Mouse (Mus musculus) CH12.LX (cell line): ENCODE data around the gene Fat3. TPM values are rescaled to one million over a fixed set of nuclear protein-coding genes. Genes with fewer than 3 reads are reported as not detected.

Source experiments
- DNase-seq: peaks from one replicate; pipeline ENCODE4 v3.0.0-alpha.2; 2013; ENCODE audit errors: extremely low read depth
- H3K27ac ChIP-seq: 2 replicates; pipeline ENCODE4 v1.5.1; 2012; ENCODE audit warnings: low read depth, mild to moderate bottlenecking, control low read depth, moderate library complexity; ENCODE audit not compliant: insufficient read depth
- H3K27me3 ChIP-seq: replicated peaks from 2 replicates; pipeline ENCODE3; 2012; ENCODE audit warnings: inconsistent platforms
- H3K36me3 ChIP-seq, 2 experiments: replicated peaks in 1 of 2; 2 replicates each; pipeline versions ENCODE3 to v1.6.1; 2012; ENCODE audit warnings: inconsistent platforms in 1 of 2, low read length in 1 of 2, mild to moderate bottlenecking in 1 of 2, mixed read lengths in 1 of 2, moderate library complexity in 1 of 2; ENCODE audit not compliant: control insufficient read depth in 1 of 2, insufficient read depth in 1 of 2
- H3K4me1 ChIP-seq, 2 experiments: 2 replicates each; pipeline ENCODE4 v1.6.1; 2012; ENCODE audit warnings: inconsistent platforms in 1 of 2, moderate library complexity in 1 of 2; ENCODE audit not compliant: insufficient read depth in 2 of 2, control insufficient read depth in 1 of 2
- H3K4me2 ChIP-seq: 2 replicates; pipeline ENCODE4 v1.6.1; 2012; ENCODE audit warnings: low read depth, mild to moderate bottlenecking, control low read depth; ENCODE audit not compliant: poor library complexity, insufficient read depth, severe bottlenecking
- H3K4me3 ChIP-seq, 3 experiments: fragments of 150-350 bp in 1 of 3; sonication (generic) in 1 of 3; replicated peaks in 1 of 3; 2 replicates each; pipeline versions ENCODE3 to v1.5.1; 2011 to 2012; ENCODE audit warnings: low read depth in 2 of 3, low read length in 2 of 3, mild to moderate bottlenecking in 2 of 3, moderate library complexity in 2 of 3, control low read depth in 1 of 3, improper control_type of control experiment in 1 of 3, inconsistent platforms in 1 of 3, mixed read lengths in 1 of 3; ENCODE audit not compliant: poor library complexity in 1 of 3
- H3K79me2 ChIP-seq: replicated peaks from 2 replicates; pipeline ENCODE4 v1.6.1; 2012; ENCODE audit warnings: mild to moderate bottlenecking, moderate library complexity; ENCODE audit not compliant: control insufficient read depth, poor library complexity, insufficient read depth, severe bottlenecking; ENCODE audit errors: extremely low read depth
- H3K9ac ChIP-seq: 2 replicates; pipeline ENCODE4 v1.6.1; 2012; ENCODE audit warnings: low read depth, mild to moderate bottlenecking, control low read depth, moderate library complexity; ENCODE audit not compliant: insufficient read depth
- H3K9me3 ChIP-seq: replicated peaks from 2 replicates; pipeline ENCODE3; 2012; ENCODE audit warnings: low read length, inconsistent platforms, mixed read lengths
- CHD1 ChIP-seq: IDR thresholded peaks from 2 replicates; pipeline ENCODE4 v1.6.1; 2012; ENCODE audit warnings: low read depth, low read length, improper control_type of control experiment, inconsistent platforms
- E2F4 ChIP-seq: IDR thresholded peaks from 2 replicates; pipeline ENCODE4 v1.6.1; 2011; ENCODE audit warnings: low read depth, low read length, improper control_type of control experiment; ENCODE audit not compliant: insufficient replicate concordance
- ELF1 ChIP-seq: IDR thresholded peaks from 2 replicates; pipeline ENCODE4 v1.6.1; 2014; ENCODE audit warnings: low read depth, mild to moderate bottlenecking, inconsistent platforms, low read length, improper control_type of control experiment
- ETS1 ChIP-seq: conservative IDR thresholded peaks from 2 replicates; pipeline ENCODE4 v1.6.1; 2012; ENCODE audit warnings: low read depth, mild to moderate bottlenecking, inconsistent platforms, low read length, improper control_type of control experiment, moderate library complexity
- GABPA ChIP-seq: IDR thresholded peaks from 2 replicates; pipeline ENCODE4 v1.6.1; 2012; ENCODE audit warnings: low read depth, low read length, improper control_type of control experiment, inconsistent platforms; ENCODE audit not compliant: insufficient replicate concordance
- IRF4 ChIP-seq: IDR thresholded peaks from 2 replicates; pipeline ENCODE4 v1.6.1; 2014; ENCODE audit warnings: low read depth, mild to moderate bottlenecking, inconsistent platforms, low read length, improper control_type of control experiment
- JUN ChIP-seq: IDR thresholded peaks from 2 replicates; pipeline ENCODE4 v1.6.1; 2011; ENCODE audit warnings: low read depth, mild to moderate bottlenecking, low read length, improper control_type of control experiment, moderate library complexity; ENCODE audit not compliant: insufficient read depth
- JUND ChIP-seq: conservative IDR thresholded peaks from 2 replicates; pipeline ENCODE4 v1.6.1; 2011; ENCODE audit warnings: low read depth, low read length, improper control_type of control experiment
- MAX ChIP-seq: IDR thresholded peaks from 2 replicates; pipeline ENCODE4 v1.6.1; 2011; ENCODE audit warnings: low read length, improper control_type of control experiment
- MAZ ChIP-seq: IDR thresholded peaks from 2 replicates; pipeline ENCODE4 v1.6.1; 2012; ENCODE audit warnings: low read depth, mild to moderate bottlenecking, inconsistent platforms, low read length, improper control_type of control experiment, moderate library complexity
- MEF2A ChIP-seq: IDR thresholded peaks from 2 replicates; pipeline ENCODE4 v1.6.1; 2014; ENCODE audit warnings: low read depth, mild to moderate bottlenecking, inconsistent platforms, low read length, improper control_type of control experiment, borderline replicate concordance
- MXI1 ChIP-seq: IDR thresholded peaks from 2 replicates; pipeline ENCODE4 v1.6.1; 2011; ENCODE audit warnings: mild to moderate bottlenecking, low read depth, low read length, improper control_type of control experiment
- MYC ChIP-seq: IDR thresholded peaks from 2 replicates; pipeline ENCODE4 v1.6.1; 2011; ENCODE audit warnings: low read depth, mild to moderate bottlenecking, improper control_type of control experiment, low read length
- PAX5 ChIP-seq: IDR thresholded peaks from 2 replicates; pipeline ENCODE4 v1.6.1; 2012; ENCODE audit warnings: low read length, inconsistent platforms, mixed read lengths
- POLR2AphosphoS2 ChIP-seq: IDR thresholded peaks from 2 replicates; pipeline ENCODE4 v1.6.1; 2011; ENCODE audit warnings: low read depth, low read length, improper control_type of control experiment
- TBP ChIP-seq: conservative IDR thresholded peaks from 2 replicates; pipeline ENCODE4 v1.6.1; 2011; ENCODE audit warnings: low read depth, low read length, improper control_type of control experiment
- TCF12 ChIP-seq: IDR thresholded peaks from 2 replicates; pipeline ENCODE4 v1.6.1; 2014; ENCODE audit warnings: low read depth, mild to moderate bottlenecking, inconsistent platforms, low read length, improper control_type of control experiment
- UBTF ChIP-seq: IDR thresholded peaks from 2 replicates; pipeline ENCODE4 v1.6.1; 2012; ENCODE audit warnings: low read depth, mild to moderate bottlenecking, inconsistent platforms, low read length, improper control_type of control experiment, moderate library complexity
- USF1 ChIP-seq: IDR thresholded peaks from 2 replicates; pipeline ENCODE4 v1.6.1; 2014; ENCODE audit warnings: low read depth, mild to moderate bottlenecking, inconsistent platforms, low read length, improper control_type of control experiment
- USF2 ChIP-seq: conservative IDR thresholded peaks from 2 replicates; pipeline ENCODE4 v1.6.1; 2011; ENCODE audit warnings: low read depth, low read length, improper control_type of control experiment
- ZC3H11A ChIP-seq: IDR thresholded peaks from 2 replicates; pipeline ENCODE4 v1.6.1; 2012; ENCODE audit warnings: low read depth, mild to moderate bottlenecking, inconsistent platforms, low read length, improper control_type of control experiment
- ZKSCAN1 ChIP-seq: IDR thresholded peaks from 2 replicates; pipeline ENCODE4 v1.6.1; 2012; ENCODE audit warnings: low read depth, inconsistent platforms, low read length, improper control_type of control experiment, borderline replicate concordance
- dilution Hi-C: fragments of 300-500 bp; cut with MboI; formaldehyde crosslinking; loops from 2 replicates; pipeline ENCODE4 v1.14.3; 2020; ENCODE audit warnings: low sequenced_read_pairs; ENCODE audit not compliant: extremely low pct_unique_long_range_greater_than_20kb, extremely low pct_ligation_motif_present
- in situ Hi-C: fragments of 300-500 bp; cut with MboI; formaldehyde crosslinking; loops from 3 replicates; pipeline ENCODE4 v1.14.3; 2019; ENCODE audit warnings: low sequenced_read_pairs, low pct_ligation_motif_present, low pct_unique_long_range_greater_than_20kb, mixed read lengths
- polyA plus RNA-seq: library from polyadenylated mRNA; unstranded; fragments of >175 nt; gene quantifications from 2 replicates; pipeline ENCODE4 v1.2.1, GENCODE M21; 2012; ENCODE audit warnings: low read depth; ENCODE audit not compliant: insufficient read length
- total RNA-seq, 2 experiments: library from RNA; depleted of rRNA; stranded (reverse); fragments of 300-350 nt in 1 of 2; fragments of >200 nt in 1 of 2; gene quantifications; 2 replicates each; pipeline ENCODE4 v1.2.3; 2012 to 2014

The Fat3 gene
- total and polyA plus RNA-seq, 3 experiments = 0.03 to 0.07 TPM; not detected in 1

DNA sequence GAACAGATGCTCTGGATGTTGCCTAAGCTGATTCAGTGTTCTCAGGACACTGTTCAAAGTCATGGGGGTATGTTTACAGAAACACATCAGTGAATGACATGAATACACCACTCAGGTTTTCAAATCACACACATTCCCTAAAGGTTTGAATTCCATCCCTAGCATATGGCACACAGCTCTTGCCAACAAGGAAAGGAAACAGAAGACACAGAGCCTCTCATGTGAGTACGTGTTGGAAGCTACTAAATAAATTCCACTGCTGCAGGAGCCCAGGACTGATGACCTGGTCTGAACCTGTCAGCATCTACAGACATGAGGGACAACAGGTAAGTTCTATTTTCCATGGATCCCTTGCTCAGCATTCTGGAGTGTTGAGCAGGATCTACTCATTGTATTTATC lies 528.9 kb downstream of the Fat3 start:
- Histone ChIP-seq H3K36me3 (no peaks in the 10 kb centered on the region), H3K9ac (no peak overlapping the region), H3K4me2 (no peak overlapping the region), H3K27me3 (no peaks in the 10 kb centered on the region), H3K9me3 (no peaks in the 10 kb centered on the region), H3K27ac (no peak overlapping the region), H3K4me3 (no peak overlapping the region), H3K79me2 (no peaks in the 10 kb centered on the region), H3K4me1 (peaks cover 0 to 17% of the 10 kb centered on the region in 2 experiments; a peak in 2 of 4 replicates)
- no peak for DNase-seq
- dilution Hi-C loops (no loop called here), in situ Hi-C loops (no loop called here)
- TF ChIP-seq ZC3H11A (no peak), ZKSCAN1 (no peak), IRF4 (no peak), CHD1 (no peak), MEF2A (no peak), ETS1 (no peak)

DNA sequence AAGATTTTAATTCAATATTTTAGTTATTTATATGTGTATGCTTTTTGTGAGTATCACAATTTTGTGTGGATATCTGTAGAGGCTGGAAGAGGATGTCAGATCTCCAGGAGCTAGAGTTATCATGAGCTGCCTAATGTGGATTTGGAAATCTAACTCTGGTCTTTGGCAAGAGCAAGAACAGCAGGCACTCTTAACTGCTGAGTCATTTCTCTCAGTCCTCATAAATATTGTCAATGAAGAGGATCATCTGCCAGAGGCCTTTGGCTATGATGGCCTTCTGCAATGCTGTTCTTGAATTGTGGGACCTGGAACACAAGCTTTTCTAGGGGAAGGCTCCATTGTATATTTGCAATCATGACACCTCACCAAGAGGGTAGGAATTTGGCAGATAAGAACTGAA lies 529.7 kb downstream of the Fat3 start:
- Histone ChIP-seq H3K9me3 (no peaks in the 10 kb centered on the region), H3K36me3 (no peaks in the 10 kb centered on the region), H3K4me2 (no peak overlapping the region), H3K27me3 (no peaks in the 10 kb centered on the region), H3K4me3 (no peak overlapping the region), H3K9ac (no peak overlapping the region), H3K79me2 (no peaks in the 10 kb centered on the region), H3K27ac (no peak overlapping the region)
- no peak for DNase-seq
- TF ChIP-seq MAZ (no peak), JUND (no peak), USF1 (no peak), MXI1 (no peak), ELF1 (no peak), POLR2AphosphoS2 (no peak), JUN (no peak), E2F4 (no peak), TCF12 (no peak), MEF2A (no peak), MAX (no peak), ETS1 (no peak), USF2 (no peak), PAX5 (no peak), UBTF (no peak), GABPA (no peak), MYC (no peak), TBP (no peak)
- TF ChIP-seq, all 38 proteins: peak for 0
- H3K4me1 ChIP-seq = peaks cover 0 to 17% of the 10 kb centered on the region in 2 experiments; a peak in 2 of 4 replicates
- in situ Hi-C loops = no loop called here
- dilution Hi-C loops = no loop called here
